Mouse (Mus musculus): ENCODE results near the gene Rtp1. TPM values are rescaled to one million over a fixed set of nuclear protein-coding genes. Genes with fewer than 3 reads are reported as not detected.

The Rtp1 gene
- total and polyA plus RNA-seq, 2 experiments from 2014 or later: 0.22 to 0.62 TPM

GRCm38 (mm10) chr16:23429991-23430390, 1.1 kb downstream of the Rtp1 start:
- no peak overlapping the region for H3K4me2 ChIP-seq (ENCODE audit: low read depth)
- WGBS: 83% methylated on average over 8 of the region's 8 CpGs
- no peak overlapping the region for H3K4me3 ChIP-seq (ENCODE audit: low read depth, low read length)
- DNase-seq (no peak), ATAC-seq (no peak)
- no peaks in the 10 kb centered on the region for H3K36me3 ChIP-seq (ENCODE audit: insufficient read depth)
- H3K9ac ChIP-seq: no peak overlapping the region
- H3K9me3 ChIP-seq (ENCODE audit: low read length): no peaks in the 10 kb centered on the region
- no peaks in the 10 kb centered on the region for H3K27me3 ChIP-seq (ENCODE audit: insufficient read depth, low read length)
- no peaks in the 10 kb centered on the region for H3K4me1 ChIP-seq (ENCODE audit: insufficient read depth)
- TF ChIP-seq CTCF (IDR thresholded peaks at IDR 0.05; ENCODE audit: low read depth): no peak
- no peak overlapping the region for H3K27ac ChIP-seq (ENCODE audit: low read depth, low read length)

- DNase-seq: no peak
- WGBS: 74% methylated on average over 12 of the region's 12 CpGs
Measured at GRCm38 (mm10) chr16:23437404-23438166, 8.7 kb downstream of the Rtp1 start.

GRCm38 (mm10) chr16:23444231-23444630, 15.3 kb downstream of the Rtp1 start:
- Histone ChIP-seq H3K4me1 (ENCODE audit: insufficient read depth) (no peaks in the 10 kb centered on the region), H3K9ac (no peak overlapping the region), H3K36me3 (ENCODE audit: insufficient read depth) (no peaks in the 10 kb centered on the region), H3K4me2 (ENCODE audit: low read depth) (no peak overlapping the region), H3K9me3 (ENCODE audit: low read length) (no peaks in the 10 kb centered on the region), H3K4me3 (ENCODE audit: low read depth, low read length) (no peak overlapping the region), H3K27ac (ENCODE audit: low read depth, low read length) (no peak overlapping the region), H3K27me3 (ENCODE audit: insufficient read depth, low read length) (no peaks in the 10 kb centered on the region)
- ATAC-seq (no peak), DNase-seq (no peak)
- TF ChIP-seq CTCF (IDR thresholded peaks at IDR 0.05; ENCODE audit: low read depth): no peak
- whole genome bisulfite sequencing: 93% methylated on average over 4 of the region's 4 CpGs

More at GRCm38 (mm10) chr16:23437404-23438166, 8.7 kb downstream of the Rtp1 start:
- Histone ChIP-seq H3K9me3 (ENCODE audit: low read length) (no peaks in the 10 kb centered on the region), H3K4me1 (ENCODE audit: insufficient read depth) (no peaks in the 10 kb centered on the region), H3K9ac (no peak overlapping the region), H3K4me3 (ENCODE audit: low read depth, low read length) (no peak overlapping the region), H3K27me3 (ENCODE audit: insufficient read depth, low read length) (no peaks in the 10 kb centered on the region), H3K36me3 (ENCODE audit: insufficient read depth) (no peaks in the 10 kb centered on the region), H3K27ac (ENCODE audit: low read depth, low read length) (no peak overlapping the region), H3K4me2 (ENCODE audit: low read depth) (no peak overlapping the region)
- ATAC-seq: no peak
- TF ChIP-seq CTCF (IDR thresholded peaks at IDR 0.05; ENCODE audit: low read depth): no peak

GRCm38 (mm10) chr16:23449946-23450345, 21.0 kb downstream of the Rtp1 start:
- WGBS: 95% methylated on average over 2 of the region's 2 CpGs
- no peak overlapping the region for H3K4me2 ChIP-seq (ENCODE audit: low read depth)
- no peak overlapping the region for H3K9ac ChIP-seq
- no peaks in the 10 kb centered on the region for H3K4me1 ChIP-seq (ENCODE audit: insufficient read depth)
- H3K27ac ChIP-seq (ENCODE audit: low read depth, low read length): no peak overlapping the region
- no peaks in the 10 kb centered on the region for H3K36me3 ChIP-seq (ENCODE audit: insufficient read depth)
- H3K4me3 ChIP-seq (ENCODE audit: low read depth, low read length): no peak overlapping the region
- ATAC-seq (no peak), DNase-seq (no peak)
- H3K27me3 ChIP-seq (ENCODE audit: insufficient read depth, low read length): no peaks in the 10 kb centered on the region
- no peaks in the 10 kb centered on the region for H3K9me3 ChIP-seq (ENCODE audit: low read length)
- TF ChIP-seq CTCF (IDR thresholded peaks at IDR 0.05; ENCODE audit: low read depth): no peak

- DNase-seq (no peak), ATAC-seq (no peak)
- Histone ChIP-seq H3K4me3 (ENCODE audit: low read depth, low read length) (no peak overlapping the region), H3K27ac (ENCODE audit: low read depth, low read length) (no peak overlapping the region), H3K9ac (no peak overlapping the region), H3K4me1 (ENCODE audit: insufficient read depth) (no peaks in the 10 kb centered on the region), H3K36me3 (ENCODE audit: insufficient read depth) (no peaks in the 10 kb centered on the region), H3K4me2 (ENCODE audit: low read depth) (no peak overlapping the region), H3K9me3 (ENCODE audit: low read length) (no peaks in the 10 kb centered on the region), H3K27me3 (ENCODE audit: insufficient read depth, low read length) (no peaks in the 10 kb centered on the region)
- WGBS: 83% methylated on average over 4 of the region's 4 CpGs
- no peak for TF ChIP-seq CTCF (IDR thresholded peaks at IDR 0.05; ENCODE audit: low read depth)
Measured at GRCm38 (mm10) chr16:23450816-23451215, 21.9 kb downstream of the Rtp1 start.

GRCm38 (mm10) chr16:23452476-23452875, 23.5 kb downstream of the Rtp1 start:
- H3K27me3 ChIP-seq (ENCODE audit: insufficient read depth, low read length): no peaks in the 10 kb centered on the region
- no peaks in the 10 kb centered on the region for H3K36me3 ChIP-seq (ENCODE audit: insufficient read depth)
- peak; percentile 82 for DNase-seq
- no peak overlapping the region for H3K4me2 ChIP-seq (ENCODE audit: low read depth)
- no peak overlapping the region for H3K4me3 ChIP-seq (ENCODE audit: low read depth, low read length)
- no peak overlapping the region for H3K27ac ChIP-seq (ENCODE audit: low read depth, low read length)
- H3K9me3 ChIP-seq (ENCODE audit: low read length): no peaks in the 10 kb centered on the region
- WGBS: 10% methylated on average over 3 of the region's 3 CpGs
- no peaks in the 10 kb centered on the region for H3K4me1 ChIP-seq (ENCODE audit: insufficient read depth)
- peak; percentile 87 for ATAC-seq
- H3K9ac ChIP-seq: no peak overlapping the region
- TF ChIP-seq CTCF (IDR thresholded peaks at IDR 0.05; ENCODE audit: low read depth): peak; percentile 92

GRCm38 (mm10) chr16:23454376-23454775, 25.4 kb downstream of the Rtp1 start:
- WGBS: 77% methylated on average over 6 of the region's 6 CpGs
- no peak for ATAC-seq
- Histone ChIP-seq H3K4me3 (ENCODE audit: low read depth, low read length) (no peak overlapping the region), H3K4me2 (ENCODE audit: low read depth) (no peak overlapping the region), H3K9me3 (ENCODE audit: low read length) (no peaks in the 10 kb centered on the region), H3K4me1 (ENCODE audit: insufficient read depth) (no peaks in the 10 kb centered on the region), H3K27ac (ENCODE audit: low read depth, low read length) (no peak overlapping the region), H3K36me3 (ENCODE audit: insufficient read depth) (no peaks in the 10 kb centered on the region), H3K27me3 (ENCODE audit: insufficient read depth, low read length) (no peaks in the 10 kb centered on the region), H3K9ac (no peak overlapping the region)
- no peak for DNase-seq
- no peak for TF ChIP-seq CTCF (IDR thresholded peaks at IDR 0.05; ENCODE audit: low read depth)
